Mouse (Mus musculus): ENCODE data around the gene Ctnnbip1. TPM values are rescaled to one million over a fixed set of nuclear protein-coding genes. Genes with fewer than 3 reads are reported as not detected.
A peak's percentile ranks its signal among the peaks of the same experiment; 100 is the strongest.

Gene Ctnnbip1
- polyA plus RNA-seq, 1 experiment from 2014 or later: 41.2 TPM

GRCm38 (mm10) chr4:149515706-149516105 is 2.3 kb upstream of the Ctnnbip1 start:
- 93% methylated on average over 5 of the region's 5 CpGs for WGBS
- Histone ChIP-seq H3K9me3 (ENCODE audit: control insufficient read depth, low read length) (no peaks in the 10 kb centered on the region), H3K4me3 (ENCODE audit: low read length) (no peak overlapping the region), H3K27ac (ENCODE audit: low read length) (no peak overlapping the region), H3K9ac (ENCODE audit: low read depth, low read length) (no peak overlapping the region), H3K36me3 (ENCODE audit: control insufficient read depth, insufficient read depth, low read length) (no peaks in the 10 kb centered on the region), H3K27me3 (replicated peaks; ENCODE audit: control insufficient read depth, insufficient read depth, low read length) (no peaks in the 10 kb centered on the region), H3K4me2 (ENCODE audit: low read depth, low read length) (no peak overlapping the region), H3K4me1 (ENCODE audit: control insufficient read depth, insufficient read depth, low read length) (peaks cover 8% of the 10 kb centered on the region; the same call in 1 of the 2 replicates)
- no peak for ATAC-seq

DNA sequence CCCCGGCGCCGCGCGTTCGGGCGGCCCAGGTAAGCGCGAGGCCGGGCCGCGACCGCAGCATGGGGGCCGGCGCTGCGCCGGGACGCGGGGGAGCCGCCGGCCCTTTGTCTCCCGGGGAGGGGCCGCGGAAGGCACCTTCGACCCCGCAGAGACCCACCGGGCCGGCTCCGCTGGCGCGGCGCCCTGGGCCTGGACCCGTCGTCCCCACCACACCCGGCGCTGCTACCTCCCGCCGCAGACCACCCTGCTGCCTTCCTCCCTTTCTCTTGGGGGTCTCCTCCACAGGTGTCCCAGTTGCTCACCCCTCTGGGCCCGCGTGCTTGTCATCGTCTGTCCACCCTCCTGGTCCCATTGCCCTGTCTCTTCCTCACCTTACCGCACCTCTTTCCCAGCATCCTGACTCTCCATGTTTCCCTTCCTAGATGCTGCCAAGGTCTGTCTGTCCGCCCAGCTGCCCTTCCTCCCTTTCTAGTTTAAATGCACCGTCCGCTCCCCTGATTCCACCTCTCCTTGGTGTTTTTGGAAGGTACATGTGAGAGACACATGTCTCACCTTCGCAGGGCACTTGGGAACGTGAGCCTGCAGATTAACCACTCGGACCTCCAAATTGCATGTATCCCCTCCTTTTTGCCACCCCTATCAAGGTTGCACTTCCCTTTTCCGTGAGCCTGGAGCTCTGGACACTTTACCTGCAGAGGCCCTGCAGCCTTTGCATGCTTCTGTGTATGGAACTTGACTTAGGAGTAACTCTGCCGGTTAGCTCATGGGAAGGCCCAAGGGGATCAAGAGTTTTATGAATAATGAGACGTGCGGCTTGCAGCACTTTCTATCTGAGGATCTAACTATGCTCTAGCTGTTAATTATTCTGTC is 550 bp downstream of the Ctnnbip1 start:
- H3K27me3 ChIP-seq (replicated peaks; ENCODE audit: control insufficient read depth, insufficient read depth, low read length): no peaks in the 10 kb centered on the region
- H3K9ac ChIP-seq (ENCODE audit: low read depth, low read length): peak overlapping the region; percentile 90
- H3K4me3 ChIP-seq (ENCODE audit: low read length): peak overlapping the region; percentile 81
- H3K36me3 ChIP-seq (ENCODE audit: control insufficient read depth, insufficient read depth, low read length): no peaks in the 10 kb centered on the region
- WGBS: 3% methylated on average over 52 of the region's 52 CpGs
- no peaks in the 10 kb centered on the region for H3K9me3 ChIP-seq (ENCODE audit: control insufficient read depth, low read length)
- peak overlapping the region; percentile 95 for H3K4me2 ChIP-seq (ENCODE audit: low read depth, low read length)
- H3K4me1 ChIP-seq (ENCODE audit: control insufficient read depth, insufficient read depth, low read length): peaks cover 8% of the 10 kb centered on the region; the same call in 1 of the 2 replicates
- H3K27ac ChIP-seq (ENCODE audit: low read length): peak overlapping the region; percentile 66
- no peak; the same call in 1 of the 2 replicates for ATAC-seq

DNA sequence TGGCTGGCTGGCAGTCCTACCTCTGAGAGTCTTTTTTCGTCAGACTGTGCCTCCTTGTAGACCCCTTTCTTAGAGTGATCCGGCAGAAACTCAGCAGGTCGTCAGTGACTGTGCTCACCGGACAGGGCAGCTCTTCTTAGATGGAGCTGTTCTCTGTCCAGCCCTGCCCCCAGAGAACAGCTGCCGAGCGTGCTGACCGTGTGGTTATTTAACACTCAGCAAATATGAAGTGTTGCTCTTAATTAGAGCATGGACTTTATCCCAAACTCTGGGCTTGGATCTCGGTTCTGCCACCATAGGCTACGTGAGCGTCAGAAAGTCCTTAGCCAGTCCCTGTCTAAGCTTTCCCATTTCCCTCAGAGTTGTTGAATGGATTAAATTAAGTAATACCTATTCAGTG is 3.2 kb downstream of the Ctnnbip1 start:
- Histone ChIP-seq H3K9ac (ENCODE audit: low read depth, low read length) (no peak overlapping the region), H3K27me3 (replicated peaks; ENCODE audit: control insufficient read depth, insufficient read depth, low read length) (no peaks in the 10 kb centered on the region), H3K4me2 (ENCODE audit: low read depth, low read length) (no peak overlapping the region), H3K36me3 (ENCODE audit: control insufficient read depth, insufficient read depth, low read length) (no peaks in the 10 kb centered on the region), H3K9me3 (ENCODE audit: control insufficient read depth, low read length) (no peaks in the 10 kb centered on the region), H3K4me1 (ENCODE audit: control insufficient read depth, insufficient read depth, low read length) (peaks cover 16% of the 10 kb centered on the region), H3K27ac (ENCODE audit: low read length) (no peak overlapping the region), H3K4me3 (ENCODE audit: low read length) (no peak overlapping the region)
- 69% methylated on average over 10 of the region's 10 CpGs for WGBS
- no peak for ATAC-seq

DNA sequence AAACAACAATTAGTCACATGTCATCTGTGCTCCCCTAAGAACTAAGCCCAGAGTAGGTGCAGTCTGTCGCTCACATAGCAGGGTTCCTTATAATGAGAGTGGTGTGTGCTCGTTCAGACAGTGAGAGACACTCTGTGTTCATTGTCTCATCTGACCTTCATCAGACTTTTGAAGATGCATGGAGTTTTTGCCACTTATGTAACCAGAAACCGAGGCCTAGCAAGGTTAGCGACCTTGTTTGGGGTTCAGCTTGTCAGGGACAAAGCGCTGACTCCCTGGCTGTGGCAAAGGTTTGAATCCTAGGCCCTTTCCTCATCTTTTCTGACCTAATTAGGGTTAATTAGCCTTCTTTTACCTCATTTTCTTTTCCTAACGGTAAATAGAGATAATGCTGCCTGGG is 5.9 kb downstream of the Ctnnbip1 start:
- 84% methylated on average over 6 of the region's 6 CpGs for WGBS
- no peaks in the 10 kb centered on the region for H3K27me3 ChIP-seq (replicated peaks; ENCODE audit: control insufficient read depth, insufficient read depth, low read length)
- H3K36me3 ChIP-seq (ENCODE audit: control insufficient read depth, insufficient read depth, low read length): no peaks in the 10 kb centered on the region
- no peaks in the 10 kb centered on the region for H3K9me3 ChIP-seq (ENCODE audit: control insufficient read depth, low read length)
- H3K9ac ChIP-seq (ENCODE audit: low read depth, low read length): no peak overlapping the region
- no peak overlapping the region for H3K4me3 ChIP-seq (ENCODE audit: low read length)
- no peak for ATAC-seq
- no peak overlapping the region for H3K27ac ChIP-seq (ENCODE audit: low read length)
- peaks cover 18% of the 10 kb centered on the region for H3K4me1 ChIP-seq (ENCODE audit: control insufficient read depth, insufficient read depth, low read length)
- H3K4me2 ChIP-seq (ENCODE audit: low read depth, low read length): no peak overlapping the region

DNA sequence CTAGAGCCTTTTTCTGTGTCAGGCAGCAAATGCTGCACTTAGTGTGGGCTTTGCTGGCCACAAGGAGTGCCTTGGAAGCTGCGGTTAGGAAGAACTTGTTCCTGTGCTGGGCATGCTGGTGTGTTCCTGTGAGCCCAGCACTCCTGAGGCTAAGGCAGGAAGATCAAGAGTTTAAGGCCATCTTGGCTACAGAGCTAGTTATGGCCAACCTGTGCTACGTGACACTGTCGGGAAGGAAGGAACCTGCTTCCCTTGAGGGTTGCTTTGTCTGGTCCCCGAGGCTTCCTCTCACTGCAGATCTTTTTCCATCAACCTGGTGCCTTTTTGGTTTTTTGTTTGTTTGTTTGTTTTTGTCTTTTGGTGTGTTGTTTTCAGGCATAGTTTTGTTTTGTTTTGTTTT is 7.1 kb downstream of the Ctnnbip1 start:
- Histone ChIP-seq H3K4me2 (ENCODE audit: low read depth, low read length) (no peak overlapping the region), H3K4me1 (ENCODE audit: control insufficient read depth, insufficient read depth, low read length) (peaks cover 14% of the 10 kb centered on the region), H3K4me3 (ENCODE audit: low read length) (no peak overlapping the region), H3K27me3 (replicated peaks; ENCODE audit: control insufficient read depth, insufficient read depth, low read length) (no peaks in the 10 kb centered on the region), H3K27ac (ENCODE audit: low read length) (no peak overlapping the region), H3K36me3 (ENCODE audit: control insufficient read depth, insufficient read depth, low read length) (no peaks in the 10 kb centered on the region), H3K9ac (ENCODE audit: low read depth, low read length) (no peak overlapping the region), H3K9me3 (ENCODE audit: control insufficient read depth, low read length) (no peaks in the 10 kb centered on the region)
- no peak for ATAC-seq
- 80% methylated on average over 4 of the region's 4 CpGs for WGBS

- ATAC-seq: 0 out of 2 replicates have a peak, but pooled peaks have one; percentile 16
- Histone ChIP-seq H3K27me3 (replicated peaks; ENCODE audit: control insufficient read depth, insufficient read depth, low read length) (no peaks in the 10 kb centered on the region), H3K4me1 (ENCODE audit: control insufficient read depth, insufficient read depth, low read length) (peaks cover 14% of the 10 kb centered on the region), H3K36me3 (ENCODE audit: control insufficient read depth, insufficient read depth, low read length) (no peaks in the 10 kb centered on the region), H3K4me3 (ENCODE audit: low read length) (no peak overlapping the region), H3K9ac (ENCODE audit: low read depth, low read length) (peak overlapping the region; percentile 22), H3K27ac (ENCODE audit: low read length) (no peak overlapping the region), H3K9me3 (ENCODE audit: control insufficient read depth, low read length) (no peaks in the 10 kb centered on the region), H3K4me2 (ENCODE audit: low read depth, low read length) (no peak overlapping the region)
- WGBS: 71% methylated on average over 6 of the region's 6 CpGs
Measured at GRCm38 (mm10) chr4:149525811-149526210, 7.8 kb downstream of the Ctnnbip1 start.

GRCm38 (mm10) chr4:149526330-149526729 is 8.3 kb downstream of the Ctnnbip1 start:
- H3K36me3 ChIP-seq (ENCODE audit: control insufficient read depth, insufficient read depth, low read length): no peaks in the 10 kb centered on the region
- WGBS: 43% methylated on average over 7 of the region's 7 CpGs
- no peak overlapping the region for H3K27ac ChIP-seq (ENCODE audit: low read length)
- H3K9me3 ChIP-seq (ENCODE audit: control insufficient read depth, low read length): no peaks in the 10 kb centered on the region
- H3K4me1 ChIP-seq (ENCODE audit: control insufficient read depth, insufficient read depth, low read length): peaks cover 14% of the 10 kb centered on the region
- H3K4me3 ChIP-seq (ENCODE audit: low read length): no peak overlapping the region
- peak; percentile 39; the same call in 1 of the 2 replicates for ATAC-seq
- no peaks in the 10 kb centered on the region for H3K27me3 ChIP-seq (replicated peaks; ENCODE audit: control insufficient read depth, insufficient read depth, low read length)
- no peak overlapping the region for H3K4me2 ChIP-seq (ENCODE audit: low read depth, low read length)
- H3K9ac ChIP-seq (ENCODE audit: low read depth, low read length): no peak overlapping the region

GRCm38 (mm10) chr4:149527621-149528354 is 9.8 kb downstream of the Ctnnbip1 start:
- H3K4me2 ChIP-seq (ENCODE audit: low read depth, low read length): no peak overlapping the region
- no peak overlapping the region for H3K4me3 ChIP-seq (ENCODE audit: low read length)
- WGBS: 70% methylated on average over 15 of the region's 15 CpGs
- H3K27ac ChIP-seq (ENCODE audit: low read length): no peak overlapping the region
- H3K9ac ChIP-seq (ENCODE audit: low read depth, low read length): no peak overlapping the region
- no peak for ATAC-seq
- H3K9me3 ChIP-seq (ENCODE audit: control insufficient read depth, low read length): no peaks in the 10 kb centered on the region
- H3K27me3 ChIP-seq (replicated peaks; ENCODE audit: control insufficient read depth, insufficient read depth, low read length): no peaks in the 10 kb centered on the region
- no peaks in the 10 kb centered on the region for H3K36me3 ChIP-seq (ENCODE audit: control insufficient read depth, insufficient read depth, low read length)
- peaks cover 14% of the 10 kb centered on the region for H3K4me1 ChIP-seq (ENCODE audit: control insufficient read depth, insufficient read depth, low read length)

- Histone ChIP-seq H3K4me2 (ENCODE audit: low read depth, low read length) (no peak overlapping the region), H3K36me3 (ENCODE audit: control insufficient read depth, insufficient read depth, low read length) (no peaks in the 10 kb centered on the region), H3K27ac (ENCODE audit: low read length) (no peak overlapping the region), H3K4me1 (ENCODE audit: control insufficient read depth, insufficient read depth, low read length) (peaks cover 14% of the 10 kb centered on the region), H3K4me3 (ENCODE audit: low read length) (no peak overlapping the region), H3K9me3 (ENCODE audit: control insufficient read depth, low read length) (no peaks in the 10 kb centered on the region), H3K27me3 (replicated peaks; ENCODE audit: control insufficient read depth, insufficient read depth, low read length) (no peaks in the 10 kb centered on the region), H3K9ac (ENCODE audit: low read depth, low read length) (no peak overlapping the region)
- WGBS: 66% methylated on average over 6 of the region's 6 CpGs
- no peak for ATAC-seq
Measured at GRCm38 (mm10) chr4:149529691-149530090, 11.7 kb downstream of the Ctnnbip1 start.

Data from intestine, embryonic 16.5 days (tissue).